Mouse (Mus musculus) cerebellum, adult 2 months (tissue): ENCODE data around the gene Sp100.

Experiments
- CTCF ChIP-seq: fragments of 200-500 bp; IDR thresholded peaks from 2 replicates; pipeline ENCODE4 v1.5.1; 2011; ENCODE audit warnings: low read depth, mild to moderate bottlenecking, control low read depth, low read length, moderate library complexity, borderline replicate concordance; ENCODE audit not compliant: insufficient read depth
- POLR2A ChIP-seq: fragments of 200-500 bp; IDR thresholded peaks from 2 replicates; pipeline ENCODE4 v1.6.1; 2011; ENCODE audit warnings: low read length, control low read depth, borderline replicate concordance; ENCODE audit not compliant: insufficient read depth

- TF ChIP-seq CTCF (no peak), POLR2A (no peak)
Observed at GRCm38 (mm10) chr1:85757531-85758230, 107.9 kb downstream of the Sp100 start.
